Mouse (Mus musculus): ENCODE measurements around the gene Nsmce1. TPM values are rescaled to one million over a fixed set of nuclear protein-coding genes. Genes with fewer than 3 reads are reported as not detected.

The Nsmce1 gene
- polyA plus RNA-seq, 1 experiment = 27.6 TPM

GRCm38 (mm10) chr7:125515081-125515853, 23.9 kb upstream of the Nsmce1 start:
- TF ChIP-seq CTCF (IDR thresholded peaks at IDR 0.05; ENCODE audit: extremely low read depth, insufficient read depth, low read length) = no peak
- TF ChIP-seq POLR2A (IDR thresholded peaks at IDR 0.05; ENCODE audit: extremely low read depth, insufficient read depth, low read length) = no peak
- Histone ChIP-seq H3K4me3 (ENCODE audit: insufficient read depth, low read length) (no peak overlapping the region), H3K27ac (ENCODE audit: insufficient read depth, low read length) (no peak overlapping the region), H3K4me1 (ENCODE audit: control insufficient read depth, insufficient read depth, low read length) (no peaks in the 10 kb centered on the region)

DNA sequence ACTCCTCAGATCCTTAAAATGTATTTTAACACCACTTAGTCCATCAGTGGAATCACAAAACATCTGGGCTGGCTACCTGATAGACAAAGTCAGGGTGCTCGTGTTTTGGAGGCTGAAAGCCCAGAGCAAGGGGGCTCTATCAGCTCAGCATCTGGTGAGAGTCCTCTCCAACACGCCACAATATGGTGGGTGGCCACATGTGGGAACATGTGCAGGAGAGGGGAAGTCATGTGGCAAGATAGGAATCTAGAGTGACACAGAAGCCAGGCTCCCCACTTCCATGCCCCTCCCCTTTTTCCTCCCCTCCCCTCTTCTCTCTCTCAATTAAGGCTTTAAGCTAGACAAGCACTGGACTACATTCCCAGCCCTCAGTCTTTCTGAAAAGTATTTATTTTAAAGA, 20.5 kb upstream of the Nsmce1 start:
- no peak overlapping the region for H3K4me3 ChIP-seq (ENCODE audit: insufficient read depth, low read length)
- no peak overlapping the region for H3K27ac ChIP-seq (ENCODE audit: insufficient read depth, low read length)
- no peak for TF ChIP-seq CTCF (IDR thresholded peaks at IDR 0.05; ENCODE audit: extremely low read depth, insufficient read depth, low read length)
- TF ChIP-seq POLR2A (IDR thresholded peaks at IDR 0.05; ENCODE audit: extremely low read depth, insufficient read depth, low read length) = no peak
- H3K4me1 ChIP-seq (ENCODE audit: control insufficient read depth, insufficient read depth, low read length) = no peaks in the 10 kb centered on the region

- Histone ChIP-seq H3K4me1 (ENCODE audit: control insufficient read depth, insufficient read depth, low read length) (no peaks in the 10 kb centered on the region), H3K4me3 (ENCODE audit: insufficient read depth, low read length) (no peak overlapping the region)
- TF ChIP-seq POLR2A (IDR thresholded peaks at IDR 0.05; ENCODE audit: extremely low read depth, insufficient read depth, low read length) = no peak
Observed at GRCm38 (mm10) chr7:125511432-125511831, 20.0 kb upstream of the Nsmce1 start.

DNA sequence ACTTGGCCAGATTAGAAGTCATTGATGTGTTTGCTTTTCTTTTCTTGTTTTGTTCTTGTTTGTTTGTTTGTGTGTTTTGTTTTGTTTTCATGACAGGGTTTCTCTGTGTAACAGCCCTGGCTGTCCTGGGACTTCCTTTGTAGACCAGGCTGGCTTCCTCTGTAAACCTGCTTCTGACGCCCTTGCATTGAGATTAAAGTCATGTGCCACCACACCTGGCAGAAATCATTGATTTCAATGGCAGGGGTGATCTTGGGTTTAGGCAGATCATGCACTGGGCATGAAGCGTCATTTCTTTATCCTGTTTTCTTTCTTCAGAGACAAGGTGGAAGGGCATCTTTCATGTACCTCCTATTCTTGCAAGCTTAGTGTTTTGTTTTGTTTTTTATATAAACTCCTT, 15.9 kb upstream of the Nsmce1 start:
- Histone ChIP-seq H3K27ac (ENCODE audit: insufficient read depth, low read length) (no peak overlapping the region), H3K4me3 (ENCODE audit: insufficient read depth, low read length) (no peak overlapping the region), H3K4me1 (ENCODE audit: control insufficient read depth, insufficient read depth, low read length) (no peaks in the 10 kb centered on the region)
- TF ChIP-seq CTCF (IDR thresholded peaks at IDR 0.05; ENCODE audit: extremely low read depth, insufficient read depth, low read length) (no peak), POLR2A (IDR thresholded peaks at IDR 0.05; ENCODE audit: extremely low read depth, insufficient read depth, low read length) (no peak)

More at GRCm38 (mm10) chr7:125511432-125511831, 20.0 kb upstream of the Nsmce1 start:
- H3K27ac ChIP-seq (ENCODE audit: insufficient read depth, low read length) = no peak overlapping the region

- no peak overlapping the region for H3K4me3 ChIP-seq (ENCODE audit: insufficient read depth, low read length)
- H3K4me1 ChIP-seq (ENCODE audit: control insufficient read depth, insufficient read depth, low read length) = no peaks in the 10 kb centered on the region
- no peak overlapping the region for H3K27ac ChIP-seq (ENCODE audit: insufficient read depth, low read length)
- TF ChIP-seq POLR2A (IDR thresholded peaks at IDR 0.05; ENCODE audit: extremely low read depth, insufficient read depth, low read length) (no peak), CTCF (IDR thresholded peaks at IDR 0.05; ENCODE audit: extremely low read depth, insufficient read depth, low read length) (no peak)
Observed at GRCm38 (mm10) chr7:125505568-125505967, 14.2 kb upstream of the Nsmce1 start.

GRCm38 (mm10) chr7:125504618-125505017, 13.2 kb upstream of the Nsmce1 start:
- no peak for TF ChIP-seq CTCF (IDR thresholded peaks at IDR 0.05; ENCODE audit: extremely low read depth, insufficient read depth, low read length)
- TF ChIP-seq POLR2A (IDR thresholded peaks at IDR 0.05; ENCODE audit: extremely low read depth, insufficient read depth, low read length) = no peak
- Histone ChIP-seq H3K4me1 (ENCODE audit: control insufficient read depth, insufficient read depth, low read length) (no peaks in the 10 kb centered on the region), H3K27ac (ENCODE audit: insufficient read depth, low read length) (no peak overlapping the region)

DNA sequence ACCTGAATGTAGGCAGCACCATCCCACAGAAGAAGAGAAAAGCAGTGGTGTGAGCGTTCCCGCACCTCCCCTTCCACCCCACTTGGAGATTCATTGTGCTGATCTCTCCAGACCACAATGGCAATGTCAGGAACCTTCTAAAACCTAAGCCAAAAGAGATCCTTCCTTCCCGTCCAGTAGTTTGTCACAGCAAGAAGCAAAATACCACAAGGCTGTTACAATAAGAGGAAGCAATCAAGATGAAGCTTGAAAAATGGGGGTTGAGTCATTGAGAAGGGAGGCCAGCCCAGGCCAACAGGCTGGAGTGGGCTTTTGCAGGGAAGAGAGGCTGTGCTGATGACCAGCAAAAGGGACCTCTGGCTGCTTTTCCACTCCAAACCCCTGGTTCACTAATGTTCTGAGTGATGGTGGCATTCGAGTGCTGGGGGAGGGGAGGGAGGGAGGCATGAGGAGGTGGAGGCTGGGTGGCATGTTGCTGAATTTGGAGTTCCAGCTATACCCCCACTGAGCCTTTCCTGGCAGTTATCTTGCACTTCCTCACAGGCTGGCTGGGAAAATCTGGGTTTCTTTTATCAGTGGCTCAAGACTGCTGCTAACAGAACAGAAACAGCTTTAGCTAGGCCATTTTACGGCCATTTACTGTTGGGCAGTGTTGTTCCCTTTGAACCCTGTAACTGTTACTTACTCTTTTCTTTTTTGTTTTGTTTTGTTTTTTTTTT, 12.1 kb upstream of the Nsmce1 start:
- Histone ChIP-seq H3K4me1 (ENCODE audit: control insufficient read depth, insufficient read depth, low read length) (no peaks in the 10 kb centered on the region), H3K4me3 (ENCODE audit: insufficient read depth, low read length) (no peak overlapping the region), H3K27ac (ENCODE audit: insufficient read depth, low read length) (no peak overlapping the region)
- TF ChIP-seq POLR2A (IDR thresholded peaks at IDR 0.05; ENCODE audit: extremely low read depth, insufficient read depth, low read length) = no peak
- TF ChIP-seq CTCF (IDR thresholded peaks at IDR 0.05; ENCODE audit: extremely low read depth, insufficient read depth, low read length) = no peak

More at GRCm38 (mm10) chr7:125504618-125505017, 13.2 kb upstream of the Nsmce1 start:
- no peak overlapping the region for H3K4me3 ChIP-seq (ENCODE audit: insufficient read depth, low read length)

DNA sequence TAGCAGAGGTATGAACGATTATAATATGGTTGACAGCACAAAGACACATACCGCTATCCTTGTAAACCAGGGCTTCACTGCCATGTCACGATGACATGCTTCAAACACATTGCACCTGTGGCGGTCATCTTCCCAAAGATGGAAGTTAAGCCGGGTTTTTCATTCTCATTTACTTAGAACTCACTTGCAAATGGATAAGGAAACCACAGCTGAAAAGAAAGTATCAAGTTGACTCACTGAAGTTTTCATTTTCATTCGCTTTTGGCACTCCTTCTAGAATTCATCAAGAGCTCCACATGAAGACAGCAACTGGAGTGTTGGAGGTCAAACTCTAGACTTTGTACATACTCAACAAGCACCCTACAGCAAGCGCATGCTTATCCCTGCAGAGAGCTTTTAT, 9.5 kb upstream of the Nsmce1 start:
- no peak overlapping the region for H3K27ac ChIP-seq (ENCODE audit: insufficient read depth, low read length)
- H3K4me1 ChIP-seq (ENCODE audit: control insufficient read depth, insufficient read depth, low read length) = no peaks in the 10 kb centered on the region
- TF ChIP-seq POLR2A (IDR thresholded peaks at IDR 0.05; ENCODE audit: extremely low read depth, insufficient read depth, low read length) (no peak), CTCF (IDR thresholded peaks at IDR 0.05; ENCODE audit: extremely low read depth, insufficient read depth, low read length) (no peak)
- no peak overlapping the region for H3K4me3 ChIP-seq (ENCODE audit: insufficient read depth, low read length)

DNA sequence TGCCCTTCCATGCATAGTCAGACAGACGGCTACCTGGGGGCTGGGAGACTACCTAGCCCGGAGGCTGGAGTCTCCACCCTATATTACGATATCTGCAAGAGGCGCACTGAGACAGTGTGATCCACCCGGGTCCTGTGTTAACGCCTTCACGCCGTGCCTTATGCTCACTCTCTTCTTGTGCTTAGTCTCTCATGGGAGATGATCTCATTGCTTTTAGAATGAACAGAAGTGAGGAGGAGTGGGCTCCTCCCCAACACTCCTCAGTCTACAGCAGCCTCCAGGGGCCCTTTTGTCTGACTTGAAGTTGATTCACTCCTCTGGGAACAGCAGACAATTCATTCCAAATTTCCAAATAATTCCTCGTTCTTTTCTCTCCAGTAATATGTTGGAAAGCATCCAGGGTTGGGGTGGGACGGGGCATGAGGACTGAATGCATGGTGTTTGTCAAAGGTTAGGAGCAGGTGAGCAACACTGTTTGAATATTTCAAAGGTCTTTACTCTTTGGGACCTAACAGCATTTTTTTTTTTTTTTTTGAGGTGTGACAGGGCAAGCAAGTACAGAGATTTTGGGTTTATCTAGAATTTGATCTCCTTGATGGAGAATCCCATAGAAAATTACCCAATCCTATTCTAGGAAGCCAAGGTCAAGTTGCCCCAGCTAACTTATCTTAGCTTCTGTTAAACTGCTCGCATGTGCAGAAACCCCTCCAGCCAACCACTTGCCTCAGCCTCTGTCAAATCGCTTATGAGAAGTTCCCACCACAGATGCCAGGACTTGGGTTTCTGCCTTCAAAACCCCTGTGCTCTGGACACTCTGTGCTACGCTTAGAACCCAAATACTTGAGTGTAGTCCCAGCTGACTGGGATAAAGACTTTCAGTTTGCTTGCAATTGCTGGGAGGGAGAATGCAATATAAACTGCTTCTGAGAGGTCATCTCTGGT, 8.8 kb upstream of the Nsmce1 start:
- no peak overlapping the region for H3K27ac ChIP-seq (ENCODE audit: insufficient read depth, low read length)
- no peak overlapping the region for H3K4me3 ChIP-seq (ENCODE audit: insufficient read depth, low read length)
- TF ChIP-seq POLR2A (IDR thresholded peaks at IDR 0.05; ENCODE audit: extremely low read depth, insufficient read depth, low read length) = no peak
- TF ChIP-seq CTCF (IDR thresholded peaks at IDR 0.05; ENCODE audit: extremely low read depth, insufficient read depth, low read length) = no peak
- H3K4me1 ChIP-seq (ENCODE audit: control insufficient read depth, insufficient read depth, low read length) = no peaks in the 10 kb centered on the region

All from cortical plate, adult 2 months (tissue).